Mouse (Mus musculus): Measurements from ENCODE around the gene Col5a1.

Col5a1 gene

DNA sequence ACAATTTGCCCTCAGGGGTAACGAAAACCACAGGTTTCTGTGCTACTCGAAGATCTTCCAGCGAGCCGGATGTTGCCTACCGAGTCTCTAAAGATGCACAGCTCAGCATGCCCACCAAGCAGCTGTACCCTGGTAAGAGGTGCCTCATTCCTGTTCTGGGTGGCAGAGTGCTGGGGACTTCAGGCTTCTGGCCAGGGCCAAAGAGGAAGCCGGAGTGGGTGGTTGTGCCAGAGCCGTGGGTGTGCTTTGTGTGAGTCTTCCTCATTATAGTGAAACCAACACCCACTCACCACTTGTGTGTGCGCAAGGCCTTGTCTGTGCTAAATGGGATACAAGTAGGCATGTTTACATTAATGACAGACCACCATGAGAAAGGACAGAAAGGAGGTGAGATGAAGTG lies 35.8 kb downstream of the Col5a1 start:
- DNase-seq (ENCODE audit: low spot score) = no peak

DNA sequence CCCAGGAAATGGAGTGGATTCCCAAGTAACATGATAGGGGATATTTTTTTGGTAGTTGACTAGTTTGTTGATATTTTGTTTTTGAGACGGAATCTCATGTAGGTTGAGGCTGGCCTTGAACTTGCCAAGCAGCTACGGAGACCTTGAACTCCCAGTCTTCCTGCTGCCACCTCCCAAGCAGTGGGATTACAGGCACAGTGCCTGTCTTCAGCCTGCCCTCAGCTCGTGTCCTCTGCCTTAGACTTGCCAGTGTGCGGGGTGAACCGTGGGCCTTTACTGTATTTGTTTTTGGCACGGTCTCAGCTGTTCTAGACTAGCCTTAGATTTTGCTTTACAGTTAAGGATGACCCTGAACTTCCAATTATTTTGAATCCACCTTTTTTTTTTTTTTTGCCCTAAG lies 37.5 kb downstream of the Col5a1 start:
- DNase-seq (ENCODE audit: low spot score) = no peak

DNA sequence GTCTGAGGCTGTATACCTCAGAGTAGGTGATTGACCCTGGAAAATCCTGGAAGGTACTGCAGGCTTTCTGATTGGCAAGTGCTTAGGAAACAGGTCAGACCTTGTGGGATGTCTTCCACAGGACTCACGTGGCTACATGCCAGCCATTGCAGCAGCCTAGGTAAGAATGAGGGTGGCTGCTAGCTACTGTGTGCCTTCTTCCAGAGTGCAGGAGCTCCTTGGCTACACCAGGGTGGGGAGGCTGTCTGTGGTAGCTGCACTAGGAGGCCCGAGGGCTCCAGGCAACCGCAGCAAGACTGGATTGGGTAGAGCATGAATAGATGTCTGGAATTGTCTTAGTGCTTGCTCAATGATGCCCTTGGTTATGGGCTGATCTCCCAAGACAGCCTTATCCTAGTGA lies 38.2 kb downstream of the Col5a1 start:
- no peak for DNase-seq (ENCODE audit: low spot score)

DNA sequence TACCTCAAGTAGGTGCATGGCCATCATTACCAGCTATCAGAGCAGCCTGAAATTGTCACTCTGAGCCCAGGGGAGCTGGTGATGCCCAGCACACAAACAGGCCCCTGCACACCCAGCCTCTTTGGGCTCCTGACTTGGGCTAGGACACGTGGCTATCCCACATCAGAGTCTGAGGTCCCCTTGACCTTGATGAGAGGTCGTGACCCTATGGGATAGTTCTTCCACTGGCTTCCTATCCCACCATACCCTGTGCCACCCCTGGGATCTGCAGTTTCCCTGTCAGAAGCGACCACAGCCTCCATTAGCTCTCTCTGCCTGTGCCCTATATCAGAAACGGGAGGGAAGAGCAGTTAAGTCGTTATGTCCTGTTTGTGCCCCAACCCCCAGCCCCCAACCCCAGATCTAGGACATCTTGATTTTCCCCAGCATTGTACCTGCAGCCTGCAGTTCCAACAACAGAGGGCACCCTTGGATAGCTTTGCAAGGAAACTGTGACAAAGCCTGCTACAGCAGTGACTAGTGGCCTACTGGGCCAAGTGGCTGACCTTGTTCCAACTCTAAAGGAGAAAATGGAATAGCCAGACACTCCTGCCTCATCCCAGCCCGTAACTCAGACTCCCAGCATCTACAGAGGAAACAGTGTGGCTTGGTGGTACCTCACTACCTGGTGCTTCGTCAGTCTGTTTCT lies 40.4 kb downstream of the Col5a1 start:
- peak; percentile 19 for DNase-seq (ENCODE audit: low spot score)

DNA sequence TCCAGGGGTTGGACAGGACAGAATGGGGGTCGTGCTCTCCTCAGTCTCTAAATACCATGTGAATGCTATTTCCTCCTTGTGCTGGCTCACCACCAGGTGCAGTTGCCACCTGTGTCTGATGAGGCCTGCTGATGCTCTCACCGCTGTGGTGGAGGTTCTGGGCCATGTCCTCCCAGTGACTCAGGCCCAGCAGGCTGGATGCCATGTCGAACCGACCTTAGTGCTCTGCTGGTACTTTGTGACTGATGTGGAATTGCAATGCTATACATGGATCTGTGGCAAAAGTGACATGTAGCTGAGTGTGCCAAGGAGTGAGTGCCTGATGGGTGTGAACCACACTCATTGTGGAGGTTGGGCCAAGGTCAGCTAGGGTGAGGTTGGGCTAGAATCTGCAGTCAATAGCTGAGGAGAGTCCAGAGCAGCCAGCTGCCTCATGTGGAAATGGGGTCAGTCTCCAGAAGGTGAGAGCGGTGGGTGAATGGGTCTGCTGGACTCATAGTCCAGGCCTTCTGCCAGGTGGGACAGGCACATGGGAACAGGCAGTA lies 44.3 kb downstream of the Col5a1 start:
- DNase-seq (ENCODE audit: low spot score) = no peak

DNA sequence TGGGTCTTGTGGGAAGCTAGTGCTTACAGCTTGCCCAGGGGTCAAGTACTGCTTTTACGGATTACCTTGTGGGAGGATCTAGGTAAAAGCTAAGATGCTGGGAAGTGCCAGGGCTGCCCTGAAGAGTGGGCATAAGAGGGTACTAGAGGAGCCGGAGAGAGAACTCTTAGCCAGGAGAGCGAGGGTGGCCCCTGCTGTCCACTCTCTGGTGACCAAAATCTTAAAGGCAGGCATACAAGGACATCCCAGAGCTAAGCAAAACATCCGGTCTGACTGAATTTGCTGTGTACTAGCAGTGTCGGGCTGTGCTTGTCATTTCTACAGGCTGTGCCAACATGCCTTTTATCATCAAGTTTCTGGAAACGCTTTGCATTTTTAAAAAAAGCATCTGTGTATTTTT lies 44.9 kb downstream of the Col5a1 start:
- no peak for DNase-seq (ENCODE audit: low spot score)

DNA sequence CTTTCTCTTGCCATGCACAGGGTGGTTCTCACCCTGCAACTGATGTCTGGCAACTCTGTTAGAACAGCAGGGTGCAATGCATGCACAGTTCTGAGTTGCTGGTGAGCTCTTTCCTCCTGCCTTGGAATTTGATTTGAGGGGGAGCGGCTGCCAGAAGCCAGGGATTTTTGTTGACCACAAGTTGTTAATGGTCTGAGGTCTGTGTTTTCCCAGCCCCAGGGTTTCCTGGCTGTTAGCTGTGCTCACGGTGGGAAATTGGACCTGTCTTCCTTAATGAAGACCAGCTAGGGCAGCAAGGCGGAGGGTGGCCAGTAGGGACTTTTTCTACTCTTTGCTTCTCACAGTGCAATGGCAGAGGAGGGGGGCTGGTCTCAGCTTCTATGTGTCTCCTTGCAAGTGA lies 45.7 kb downstream of the Col5a1 start:
- no peak for DNase-seq (ENCODE audit: low spot score)

DNA sequence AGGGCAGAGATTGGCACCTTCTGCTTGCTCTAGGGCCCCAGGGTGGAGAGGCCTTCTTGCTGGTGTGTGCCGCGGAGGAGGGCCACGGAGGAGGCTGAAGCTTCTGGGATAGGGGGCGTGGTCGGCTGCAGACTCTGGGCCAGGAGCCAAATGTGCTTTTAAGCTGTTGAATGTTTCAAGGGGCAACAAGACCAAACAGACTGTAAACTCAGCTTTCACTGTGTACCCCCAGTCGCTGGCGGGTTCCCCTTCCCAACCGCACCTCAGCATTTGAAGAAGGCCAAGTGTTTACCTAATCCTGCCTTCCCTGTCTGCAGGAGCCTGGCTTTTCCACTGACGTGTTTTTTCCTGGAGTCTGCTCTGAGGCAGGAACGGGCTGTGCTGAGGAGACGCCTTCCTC lies 48.0 kb downstream of the Col5a1 start:
- DNase-seq (ENCODE audit: low spot score) = no peak

DNA sequence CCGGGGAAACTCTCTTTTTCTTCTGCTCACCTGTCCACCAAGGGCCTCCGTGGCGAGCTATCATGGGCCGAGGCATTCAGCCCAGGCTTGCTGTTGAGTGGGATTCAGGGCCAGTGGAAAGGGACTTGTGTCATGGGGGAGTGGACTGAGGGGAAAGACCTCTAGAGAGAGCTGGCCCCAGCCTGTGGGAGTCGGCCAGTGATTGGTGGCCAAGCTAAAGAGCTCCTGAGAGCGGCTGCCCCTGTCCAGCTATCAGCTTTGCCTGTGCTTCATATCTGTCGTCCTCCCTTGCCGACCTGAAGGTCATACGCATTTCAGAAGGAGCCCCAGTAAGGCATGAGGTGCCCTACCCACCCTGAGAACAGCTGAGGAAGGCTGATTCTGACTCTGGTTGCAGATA lies 48.6 kb downstream of the Col5a1 start:
- DNase-seq (ENCODE audit: low spot score) = no peak

DNA sequence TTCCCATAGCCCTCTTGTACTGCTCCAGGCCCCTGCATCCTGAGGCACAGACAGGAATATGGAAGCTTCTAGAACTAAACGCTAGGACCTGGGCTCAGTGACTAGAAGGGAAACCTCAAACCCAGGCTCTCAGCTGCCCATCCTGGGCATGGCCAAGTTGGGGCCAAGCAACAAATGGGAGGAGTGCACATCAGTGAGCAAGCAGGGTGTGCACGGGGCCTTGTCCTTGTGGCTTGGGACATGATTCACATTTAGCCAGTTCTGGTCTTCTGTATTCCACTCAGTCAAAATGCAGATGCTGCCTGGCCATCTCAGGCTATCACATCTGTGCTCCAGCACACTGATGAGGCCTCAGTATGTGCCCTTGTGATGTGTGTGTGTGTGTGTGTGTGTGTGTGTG lies 49.2 kb downstream of the Col5a1 start:
- DNase-seq (ENCODE audit: low spot score) = no peak

DNA sequence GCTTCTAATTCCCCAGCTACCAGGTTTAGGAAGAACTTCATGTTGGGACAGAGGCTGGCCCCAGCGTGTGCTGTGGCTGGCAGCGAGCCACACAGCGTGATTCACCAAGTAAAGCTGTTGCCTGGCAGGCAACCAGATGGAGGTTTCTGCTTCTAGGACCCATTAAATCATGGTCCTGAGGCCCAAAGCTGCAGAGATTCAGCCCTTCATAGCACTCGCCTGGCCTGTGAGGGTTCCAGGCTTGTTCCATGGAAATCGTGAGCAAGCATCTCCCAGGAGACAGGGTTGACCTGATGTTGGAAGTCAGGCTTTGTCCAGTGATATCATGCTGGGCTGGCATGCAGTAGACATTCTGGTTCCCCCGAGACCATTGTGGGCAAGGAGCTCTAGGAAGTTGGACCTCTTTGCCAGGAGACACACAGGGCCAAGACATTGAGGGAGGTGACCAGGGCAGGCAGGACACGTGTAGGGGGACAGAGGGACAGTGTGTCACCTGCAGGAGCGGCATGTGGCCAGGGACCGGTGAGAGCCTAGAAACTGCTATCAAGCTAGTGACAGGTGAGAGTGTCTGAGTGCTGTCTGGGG lies 50.5 kb downstream of the Col5a1 start:
- no peak for DNase-seq (ENCODE audit: low spot score)

DNA sequence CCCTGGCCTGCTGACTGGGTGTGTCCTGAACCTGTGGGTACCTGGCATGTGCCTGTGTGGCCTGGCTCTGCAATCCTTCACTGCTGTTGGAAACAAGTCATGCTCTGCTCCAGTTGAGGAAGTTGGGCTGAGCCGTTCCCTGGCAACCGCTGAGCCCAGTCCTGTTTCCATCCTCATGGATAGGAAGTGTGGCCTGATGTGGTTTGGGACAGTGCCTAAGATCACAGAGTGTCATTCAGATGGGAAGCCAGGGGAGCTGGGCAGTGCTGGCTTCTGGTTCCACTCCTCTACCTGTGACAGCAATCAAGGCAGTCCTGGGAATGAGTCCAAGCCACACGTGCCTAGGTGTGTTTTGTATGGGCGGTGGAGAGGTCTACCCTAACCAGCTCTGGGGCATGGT lies 53.2 kb downstream of the Col5a1 start:
- no peak for DNase-seq (ENCODE audit: low spot score)

DNA sequence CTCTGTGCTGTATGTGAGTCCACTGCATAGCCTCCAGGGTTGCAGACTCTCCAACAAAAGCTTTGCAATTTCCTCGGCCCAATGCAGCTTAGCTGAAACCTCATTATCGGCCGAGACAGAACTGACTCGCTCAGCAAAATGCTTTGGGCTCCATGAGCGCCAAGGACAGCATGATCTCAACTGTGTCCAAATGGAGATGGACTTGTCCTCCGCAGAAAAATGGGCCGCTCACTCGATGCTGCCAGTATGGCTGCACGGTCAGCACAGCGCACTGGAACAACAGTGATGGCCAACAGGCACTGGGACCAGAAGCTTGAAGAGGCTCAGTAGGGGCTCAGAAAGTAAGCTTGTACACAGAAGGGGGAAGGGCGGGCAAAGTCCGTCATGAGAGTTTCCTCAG lies 53.9 kb downstream of the Col5a1 start:
- no peak for DNase-seq (ENCODE audit: low spot score)

DNA sequence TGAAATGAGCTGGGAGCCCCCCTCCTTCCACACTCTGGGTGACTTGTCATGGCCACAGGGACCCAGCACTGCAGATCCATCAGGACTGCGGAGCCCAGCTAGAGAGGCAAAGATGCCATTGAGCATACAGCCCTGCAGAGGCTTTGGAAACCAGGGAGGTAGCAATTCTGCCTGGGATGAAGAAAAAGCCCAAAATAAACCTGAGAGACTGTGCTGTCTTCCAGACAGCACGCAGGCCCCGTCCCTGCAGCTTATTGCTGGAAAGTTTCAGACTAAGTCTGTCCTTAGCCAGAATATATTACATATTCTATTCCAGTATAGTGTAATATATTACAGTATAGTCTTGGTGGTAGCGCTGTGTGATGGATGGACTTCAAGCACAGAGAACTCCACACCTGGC lies 61.0 kb downstream of the Col5a1 start:
- no peak for DNase-seq (ENCODE audit: low spot score)

DNA sequence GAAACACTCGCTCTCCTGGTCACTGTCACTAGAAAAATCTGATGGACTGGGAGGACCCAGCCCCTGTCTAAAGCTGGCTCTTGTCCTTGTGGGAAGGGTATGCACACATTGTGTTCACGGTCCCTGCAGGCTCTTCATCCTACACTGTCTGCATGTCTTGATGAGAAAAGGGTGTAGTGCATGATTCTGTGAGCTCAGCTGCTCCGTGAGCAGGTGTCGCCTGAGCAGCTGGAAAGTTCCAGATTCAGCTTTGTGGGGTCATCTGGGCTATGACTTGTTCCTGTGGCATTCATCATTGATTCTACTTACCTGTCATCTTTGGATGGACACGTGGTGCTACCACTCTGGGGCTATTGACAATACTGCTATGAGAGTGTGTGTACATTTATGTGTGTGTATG lies 61.7 kb downstream of the Col5a1 start:
- no peak for DNase-seq (ENCODE audit: low spot score)

DNA sequence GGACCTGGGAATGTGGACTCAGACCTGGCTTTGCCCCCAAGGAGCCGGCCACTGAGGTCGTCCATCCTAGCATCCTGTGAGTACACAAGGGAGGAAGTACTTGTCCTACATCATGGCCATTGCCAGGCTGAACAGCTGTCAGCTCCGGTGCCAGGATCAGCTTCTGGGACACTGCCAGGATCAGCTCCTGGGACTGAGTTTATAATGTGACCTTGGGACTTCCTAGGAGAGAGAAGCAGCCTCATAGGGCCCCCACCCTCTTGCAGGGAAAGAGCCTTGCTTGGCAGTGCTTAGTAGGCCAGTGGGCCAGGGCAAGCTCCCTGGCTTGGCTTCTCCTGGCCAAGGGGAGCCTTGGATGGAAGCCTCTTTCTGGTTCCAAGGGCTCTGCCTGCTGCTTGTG lies 67.6 kb downstream of the Col5a1 start:
- no peak for DNase-seq (ENCODE audit: low spot score)

DNA sequence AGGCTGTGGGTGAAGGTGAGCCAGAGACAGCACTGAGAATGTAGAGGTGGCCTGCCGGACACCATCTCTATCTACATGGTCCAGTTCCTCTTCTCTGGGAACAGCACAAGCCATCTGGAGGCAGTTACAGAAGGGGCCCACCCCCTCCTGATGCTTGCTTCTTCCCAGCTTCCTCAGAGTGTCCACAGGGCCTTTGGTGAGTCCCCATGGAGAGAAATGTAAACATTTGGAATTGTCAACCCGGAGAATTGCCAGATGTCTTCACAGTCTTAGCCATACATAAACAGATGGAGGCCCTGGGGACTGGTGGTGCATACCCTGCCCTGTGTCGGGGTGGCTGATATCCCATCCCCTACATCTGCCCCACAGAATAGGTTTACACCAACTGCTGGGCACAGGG lies 68.7 kb downstream of the Col5a1 start:
- DNase-seq (ENCODE audit: low spot score) = no peak

DNA sequence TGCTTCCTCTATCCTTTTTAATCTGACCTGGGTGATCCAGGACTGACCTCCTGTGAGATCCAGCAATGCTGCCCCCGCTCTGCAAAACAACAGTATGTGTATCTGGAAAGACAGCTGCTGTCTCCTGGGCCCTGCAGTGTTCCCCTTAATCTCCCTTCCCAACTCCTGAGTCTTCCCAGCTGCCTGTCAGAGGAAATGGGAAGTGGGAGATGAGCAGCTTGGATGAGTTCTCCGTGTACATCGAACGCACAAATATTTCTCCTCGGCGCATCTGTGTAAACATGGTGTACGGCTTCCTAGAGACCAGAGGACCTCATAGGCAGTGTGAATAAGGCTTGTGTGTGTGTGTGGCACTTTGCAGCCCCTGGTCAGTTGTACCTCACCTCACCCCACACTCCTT lies 70.5 kb downstream of the Col5a1 start:
- DNase-seq (ENCODE audit: low spot score) = no peak

DNA sequence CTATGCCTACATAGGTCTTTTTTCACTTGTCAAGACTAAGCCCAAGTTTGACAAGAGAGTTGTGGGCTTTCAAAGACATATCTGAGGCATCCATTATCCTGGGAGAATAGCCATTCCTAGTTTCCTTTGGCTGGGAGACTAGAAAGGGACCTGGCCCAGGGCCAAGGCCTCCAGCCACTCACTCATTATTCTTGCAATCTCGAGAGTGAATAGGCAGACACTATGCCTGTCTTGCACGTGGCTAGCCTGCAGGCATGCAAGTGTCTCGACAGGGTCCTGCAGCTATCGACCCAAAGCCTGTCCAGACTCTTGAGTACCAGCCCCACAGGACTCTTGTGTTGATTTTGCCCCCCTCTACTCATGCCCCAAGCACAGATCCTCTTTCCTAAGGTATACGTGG lies 71.0 kb downstream of the Col5a1 start:
- DNase-seq (ENCODE audit: low spot score) = no peak

DNA sequence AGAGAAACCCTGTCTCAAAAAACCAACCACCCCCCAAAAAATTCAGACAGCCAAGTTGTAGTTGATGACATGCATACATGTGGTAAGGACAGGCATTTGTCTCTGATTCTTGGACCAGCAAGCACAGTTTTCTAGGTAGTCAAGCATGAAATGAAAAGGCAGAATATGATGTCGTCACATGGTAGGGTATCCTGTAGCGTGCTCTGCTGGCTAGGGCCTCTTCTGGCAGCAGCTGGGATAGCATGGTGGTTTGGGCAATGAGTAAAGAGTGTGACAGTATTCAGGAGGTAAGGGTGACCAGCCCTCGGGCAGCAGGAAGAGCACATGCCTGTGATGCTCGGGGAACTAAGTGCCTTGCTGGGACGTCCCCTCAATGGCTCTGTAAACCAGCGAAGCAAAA lies 73.0 kb downstream of the Col5a1 start:
- no peak for DNase-seq (ENCODE audit: low spot score)

DNA sequence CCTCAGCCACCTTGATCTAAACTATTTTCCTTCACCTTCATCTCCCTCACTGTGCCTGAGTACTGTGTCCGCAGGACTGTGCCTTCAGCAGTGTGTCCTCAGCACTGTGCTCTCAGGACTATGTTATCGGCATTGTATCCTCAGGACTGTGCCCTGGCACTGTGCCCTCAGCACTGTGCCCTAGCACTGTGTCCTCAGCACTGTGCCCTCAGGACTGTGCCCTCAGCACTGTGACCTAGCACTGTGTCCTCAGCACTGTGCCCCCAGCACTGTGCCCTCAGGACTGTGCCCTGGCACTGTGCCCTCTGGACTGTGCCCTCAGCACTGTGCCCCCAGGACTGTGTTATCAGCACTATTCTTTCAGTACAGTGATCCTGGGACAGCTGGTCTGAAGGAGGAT lies 75.0 kb downstream of the Col5a1 start:
- DNase-seq (ENCODE audit: low spot score) = no peak

DNA sequence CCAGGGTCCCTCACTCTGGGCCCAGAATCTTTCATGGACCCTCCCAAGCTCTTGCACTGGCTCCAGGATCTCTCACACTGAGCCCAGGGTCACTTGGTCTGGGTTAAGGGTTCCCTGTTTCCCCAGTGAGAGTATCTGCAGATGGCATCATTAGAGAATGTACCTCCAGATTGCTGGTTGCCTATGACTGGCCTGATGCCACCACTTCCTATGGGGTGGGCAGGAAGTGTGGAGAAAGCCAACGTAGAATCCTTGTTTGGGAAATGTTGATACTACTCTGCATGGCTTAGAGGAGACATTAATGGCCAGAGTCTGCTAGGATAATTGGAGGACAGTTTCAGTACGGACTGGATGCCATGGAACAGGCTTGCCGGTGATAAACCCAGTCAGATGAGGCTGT lies 76.2 kb downstream of the Col5a1 start:
- no peak for DNase-seq (ENCODE audit: low spot score)

DNA sequence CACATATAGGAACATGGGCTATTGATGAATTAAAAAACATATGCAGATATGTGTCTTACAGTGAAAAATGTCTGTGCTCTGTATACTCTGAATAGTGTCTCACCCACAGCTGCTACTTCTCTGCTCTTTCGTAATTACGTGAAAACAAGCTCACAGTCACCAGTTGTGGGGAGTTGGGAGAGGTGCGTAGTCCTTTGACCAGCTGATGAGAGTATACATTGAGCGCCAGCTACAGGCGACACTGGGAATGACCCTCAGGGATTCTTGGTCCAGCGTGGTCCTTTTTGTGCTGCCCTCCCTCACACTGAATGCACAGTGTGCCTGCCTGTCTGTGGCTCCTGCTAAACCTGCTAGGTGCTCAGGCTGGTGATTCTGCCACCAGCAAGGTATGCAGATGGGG lies 82.9 kb downstream of the Col5a1 start:
- no peak for DNase-seq (ENCODE audit: low spot score)

DNA sequence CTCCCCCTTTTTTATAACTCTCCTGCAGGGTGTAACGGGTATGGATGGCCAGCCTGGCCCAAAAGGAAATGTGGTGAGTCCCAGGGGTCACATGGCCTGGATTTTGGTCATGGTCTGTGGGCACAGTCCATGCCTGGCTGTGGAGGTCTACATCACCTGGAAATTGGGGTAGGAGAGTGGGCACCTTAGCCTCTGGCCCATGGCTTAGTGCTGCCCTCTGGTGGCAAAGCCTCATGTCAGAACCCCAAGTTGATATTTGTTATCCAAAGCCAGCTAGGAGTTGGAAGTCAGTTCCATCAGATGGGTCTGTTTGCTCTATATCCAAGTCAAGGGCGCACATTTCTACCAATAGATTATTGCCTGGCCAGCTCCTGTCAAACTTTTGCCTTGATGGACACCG lies 87.6 kb downstream of the Col5a1 start:
- DNase-seq (ENCODE audit: low spot score) = peak; percentile 68

All from c-Kit-positive CD71-positive TER-119-positive erythroid progenitor cells, embryonic 14.5 days (primary cell).